Mouse (Mus musculus) heart, embryonic 14.5 days (tissue): ENCODE measurements around the gene Myh6. TPM values are rescaled to one million over a fixed set of nuclear protein-coding genes. Genes with fewer than 3 reads are reported as not detected.
"Not testable (repeated sequence)": the region's sequence is repeated elsewhere in the genome, so short reads cannot be mapped to it uniquely, and the experiment has no call there.

Experiments used
- ATAC-seq: fragments of 200-750 bp; cut with Nextera tagmentation; 2 replicates; pipeline ENCODE4 v1.8.0; 2017; ENCODE audit warnings: low read depth, moderate TSS enrichment; ENCODE audit not compliant: insufficient number of reproducible peaks, insufficient read depth, low FRiP score
- H3K27ac ChIP-seq, 2 experiments: fragments of 200-500 bp in 1 of 2; fragments of 300-500 bp in 1 of 2; sonication (generic) in 1 of 2; replicated peaks in 1 of 2; 2 replicates each; pipeline ENCODE4 v1.5.1; 2012 to 2014; ENCODE audit warnings: low read depth in 2 of 2, low read length in 2 of 2, control low read depth in 1 of 2, mild to moderate bottlenecking in 1 of 2, mixed read lengths in 1 of 2; ENCODE audit not compliant: control insufficient read depth in 1 of 2, insufficient read depth in 1 of 2
- H3K27me3 ChIP-seq: fragments of 300-500 bp; sonication (generic); 2 replicates; pipeline ENCODE4 v1.6.1; 2014; ENCODE audit warnings: mild to moderate bottlenecking, low read length, control low read depth; ENCODE audit not compliant: control insufficient read depth, insufficient read depth
- H3K36me3 ChIP-seq: fragments of 300-500 bp; sonication (generic); 2 replicates; pipeline ENCODE4 v1.6.1; 2014; ENCODE audit warnings: mild to moderate bottlenecking, control low read depth, low read length, mixed read lengths; ENCODE audit not compliant: control insufficient read depth, insufficient read depth
- H3K4me1 ChIP-seq, 2 experiments: fragments of 200-500 bp in 1 of 2; fragments of 300-500 bp in 1 of 2; sonication (generic) in 1 of 2; 2 replicates each; pipeline ENCODE4 v1.6.1; 2012 to 2014; ENCODE audit warnings: low read length in 2 of 2, control low read depth in 1 of 2, mixed read lengths in 1 of 2; ENCODE audit not compliant: control insufficient read depth in 2 of 2, insufficient read depth in 2 of 2
- H3K4me2 ChIP-seq: fragments of 300-500 bp; sonication (generic); 2 replicates; pipeline ENCODE4 v1.6.1; 2014; ENCODE audit warnings: mild to moderate bottlenecking, low read length
- H3K4me3 ChIP-seq, 2 experiments: fragments of 200-500 bp in 1 of 2; fragments of 300-500 bp in 1 of 2; sonication (generic) in 1 of 2; 2 replicates each; pipeline ENCODE4 v1.5.1; 2012 to 2014; ENCODE audit warnings: low read length in 2 of 2, mild to moderate bottlenecking in 2 of 2, control low read depth in 1 of 2, low read depth in 1 of 2, moderate library complexity in 1 of 2; ENCODE audit not compliant: control insufficient read depth in 1 of 2, insufficient read depth in 1 of 2
- H3K9ac ChIP-seq: fragments of 300-500 bp; sonication (generic); 2 replicates; pipeline ENCODE4 v1.6.1; 2014; ENCODE audit warnings: mild to moderate bottlenecking, low read length
- H3K9me3 ChIP-seq: fragments of 300-500 bp; sonication (generic); 2 replicates; pipeline ENCODE4 v1.6.1; 2016; ENCODE audit warnings: low read length, control low read depth; ENCODE audit not compliant: control insufficient read depth
- WGBS: fragments of 180-500 bp; shearing (Covaris S2); extraction: QIAGEN DNeasy Blood & Tissue Kit; methylation state at CpG from one replicate; pipeline ENCODE4 v1.1.7; 2014; 5-methylcytosine and 5-hydroxymethylcytosine counted together
- polyA plus RNA-seq: library from polyadenylated mRNA; unstranded; fragments of >200 nt; fragmentation: Nextera tagmentation; extraction: Ambion mirVana; gene quantifications from 2 replicates; pipeline ENCODE4 v1.2.1, GENCODE M21; 2014

Gene Myh6
- polyA plus RNA-seq, 1 experiment from 2014 or later = 2,728 TPM

GRCm38 (mm10) chr14:54978664-54979063 lies 11.9 kb upstream of the Myh6 start:
- ATAC-seq = no peak
- H3K9ac ChIP-seq = peak overlapping the region; percentile 69
- H3K27ac ChIP-seq = peak overlapping the region; percentile 75 to 82

GRCm38 (mm10) chr14:54976633-54977032 lies 9.9 kb upstream of the Myh6 start, which contains the start of gene Gm17428:
Gm17428 (plus strand) TSS chr14:54976933.
- peak within 1 kb of the TSS; percentile 69 for H3K9ac ChIP-seq
- H3K4me2 ChIP-seq = peak within 1 kb of the TSS; percentile 46; the same call in 1 of the 2 replicates
- WGBS = 41% methylated on average over 1 of the region's 1 CpGs
- ATAC-seq = no peak
- no peaks in the 10 kb centered on the region for H3K9me3 ChIP-seq
- peaks cover 87% of the 10 kb centered on the region for H3K36me3 ChIP-seq
- no peaks in the 10 kb centered on the region for H3K27me3 ChIP-seq
- no peak within 1 kb of the TSS for H3K4me3 ChIP-seq
- H3K4me1 ChIP-seq = peaks cover 5 to 10% of the 10 kb centered on the region in 2 experiments; a peak in 2 of 4 replicates
- peak within 1 kb of the TSS; percentile 60 to 82 for H3K27ac ChIP-seq

More at GRCm38 (mm10) chr14:54978664-54979063, 11.9 kb upstream of the Myh6 start:
- Histone ChIP-seq H3K4me3 (peak overlapping the region in 1 of 2 experiments; percentile 6; a peak in 2 of 4 replicates), H3K4me2 (peak overlapping the region; percentile 46), H3K27me3 (no peaks in the 10 kb centered on the region), H3K4me1 (peaks cover 5 to 7% of the 10 kb centered on the region in 2 experiments; a peak in 2 of 4 replicates), H3K36me3 (peaks cover 87% of the 10 kb centered on the region), H3K9me3 (no peaks in the 10 kb centered on the region)
- WGBS = 60% methylated on average over 8 of the region's 8 CpGs

GRCm38 (mm10) chr14:54974068-54974791 lies 7.5 kb upstream of the Myh6 start:
- Histone ChIP-seq H3K4me2 (no peak overlapping the region), H3K4me3 (no peak overlapping the region), H3K9me3 (no peaks in the 10 kb centered on the region), H3K27me3 (no peaks in the 10 kb centered on the region), H3K27ac (peak overlapping the region; percentile 66 to 77), H3K9ac (peak overlapping the region; percentile 58), H3K36me3 (peaks cover 87% of the 10 kb centered on the region), H3K4me1 (peaks cover 8 to 10% of the 10 kb centered on the region in 2 experiments; a peak in 2 of 4 replicates)
- ATAC-seq = no peak
- 64% methylated on average over 6 of the region's 6 CpGs for WGBS

GRCm38 (mm10) chr14:54972786-54973185 lies 6.1 kb upstream of the Myh6 start:
- not testable (repeated sequence) for ATAC-seq
- peaks cover 74% of the 10 kb centered on the region for H3K36me3 ChIP-seq

GRCm38 (mm10) chr14:54968344-54968743 lies 1.6 kb upstream of the Myh6 start:
- Histone ChIP-seq H3K4me3 (no peak overlapping the region), H3K9me3 (no peaks in the 10 kb centered on the region), H3K4me2 (no peak overlapping the region), H3K36me3 (peaks cover 55% of the 10 kb centered on the region), H3K9ac (peak overlapping the region; percentile 83; the same call in 1 of the 2 replicates), H3K27me3 (no peaks in the 10 kb centered on the region), H3K27ac (peak overlapping the region; percentile 87 to 92), H3K4me1 (peaks cover 23% of the 10 kb centered on the region in 2 experiments)
- ATAC-seq = peak; percentile 54

More at GRCm38 (mm10) chr14:54972786-54973185, 6.1 kb upstream of the Myh6 start:
- WGBS = 74% methylated on average over 7 of the region's 11 CpGs
- not testable (repeated sequence) for H3K4me3 ChIP-seq, H3K9me3 ChIP-seq, H3K9ac ChIP-seq, H3K27me3 ChIP-seq, H3K4me2 ChIP-seq
- Histone ChIP-seq H3K27ac (peak overlapping the region; percentile 50 to 87), H3K4me1 (peaks cover 8 to 19% of the 10 kb centered on the region in 2 experiments)

- Histone ChIP-seq H3K9ac (peak overlapping the region; percentile 83), H3K9me3 (no peaks in the 10 kb centered on the region), H3K4me1 (peaks cover 20 to 23% of the 10 kb centered on the region in 2 experiments), H3K4me2 (peak overlapping the region; percentile 66), H3K36me3 (peaks cover 54% of the 10 kb centered on the region), H3K27ac (peak overlapping the region; percentile 87 to 92), H3K27me3 (no peaks in the 10 kb centered on the region), H3K4me3 (no peak overlapping the region)
- ATAC-seq = peak; percentile 4
- 33% methylated on average over 3 of the region's 3 CpGs for WGBS
Measured at GRCm38 (mm10) chr14:54967874-54968273, 1.1 kb upstream of the Myh6 start.

GRCm38 (mm10) chr14:54965631-54966030 lies 1.1 kb downstream of the Myh6 start:
- peak overlapping the region; percentile 87 to 92 for H3K27ac ChIP-seq
- H3K27me3 ChIP-seq = no peaks in the 10 kb centered on the region
- H3K9me3 ChIP-seq = no peaks in the 10 kb centered on the region
- H3K9ac ChIP-seq = peak overlapping the region; percentile 83
- H3K4me2 ChIP-seq = peak overlapping the region; percentile 66
- peaks cover 27 to 30% of the 10 kb centered on the region in 2 experiments for H3K4me1 ChIP-seq
- WGBS = 20% methylated on average over 6 of the region's 6 CpGs
- H3K4me3 ChIP-seq = peak overlapping the region; percentile 42 to 62
- ATAC-seq = no peak
- peaks cover 54% of the 10 kb centered on the region for H3K36me3 ChIP-seq
